Mouse (Mus musculus): ENCODE results near the gene Olfr1299. TPM values are rescaled to one million over a fixed set of nuclear protein-coding genes. Genes with fewer than 3 reads are reported as not detected.

Olfr1299 gene
- not detected in 2 replicates for polyA plus RNA-seq (2012)

- Histone ChIP-seq H3K4me1 (ENCODE audit: control insufficient read depth) (no peaks in the 10 kb centered on the region), H3K4me3 (replicated peaks) (no peak within 1 kb of the TSS), H3K36me3 (ENCODE audit: control insufficient read depth) (no peaks in the 10 kb centered on the region), H3K27me3 (ENCODE audit: control insufficient read depth) (no peaks in the 10 kb centered on the region), H3K9me3 (ENCODE audit: control insufficient read depth, low read length) (peaks cover 8% of the 10 kb centered on the region)
- no peak for TF ChIP-seq TAL1 (IDR thresholded peaks at IDR 0.05; ENCODE audit: low read length)
- TF ChIP-seq GATA1 (IDR thresholded peaks at IDR 0.05; ENCODE audit: low read length): no peak
Observed at GRCm38 (mm10) chr2:111661119-111661518, at the start of gene Olfr1299. Gene Olfr1299 (plus strand): TSS chr2:111661419.

GRCm38 (mm10) chr2:111626397-111626796 is 34.8 kb upstream of the Olfr1299 start, which contains the start of gene Olfr1297:
Gene Olfr1297 (minus strand): TSS chr2:111626497.
- TF ChIP-seq TAL1 (IDR thresholded peaks at IDR 0.05; ENCODE audit: low read length): no peak
- no peak for TF ChIP-seq GATA1 (IDR thresholded peaks at IDR 0.05; ENCODE audit: low read length)
- no peaks in the 10 kb centered on the region for H3K36me3 ChIP-seq (ENCODE audit: control insufficient read depth)

GRCm38 (mm10) chr2:111649101-111649500 is 12.1 kb upstream of the Olfr1299 start, which contains the start of gene Olfr1298:
Gene Olfr1298 (minus strand): TSS chr2:111649201.
- TF ChIP-seq TAL1 (IDR thresholded peaks at IDR 0.05; ENCODE audit: low read length): no peak
- TF ChIP-seq GATA1 (IDR thresholded peaks at IDR 0.05; ENCODE audit: low read length): no peak
- Histone ChIP-seq H3K36me3 (ENCODE audit: control insufficient read depth) (no peaks in the 10 kb centered on the region), H3K4me1 (ENCODE audit: control insufficient read depth) (no peaks in the 10 kb centered on the region), H3K9me3 (ENCODE audit: control insufficient read depth, low read length) (no peaks in the 10 kb centered on the region), H3K27me3 (ENCODE audit: control insufficient read depth) (no peaks in the 10 kb centered on the region), H3K4me3 (replicated peaks) (no peak within 1 kb of the TSS)

More at GRCm38 (mm10) chr2:111626397-111626796, 34.8 kb upstream of the Olfr1299 start, which contains the start of gene Olfr1297:
- no peaks in the 10 kb centered on the region for H3K4me1 ChIP-seq (ENCODE audit: control insufficient read depth)
- H3K9me3 ChIP-seq (ENCODE audit: control insufficient read depth, low read length): no peaks in the 10 kb centered on the region
- H3K4me3 ChIP-seq (replicated peaks): no peak within 1 kb of the TSS
- no peaks in the 10 kb centered on the region for H3K27me3 ChIP-seq (ENCODE audit: control insufficient read depth)

Other genes starting within 250 kb of the Olfr1299 start
- not detected in 2 replicates for gene Olfr1286, start 238.3 kb upstream of the Olfr1299 start, polyA plus RNA-seq (2012)
- not detected in 2 replicates for gene Olfr1287, start 212.3 kb upstream of the Olfr1299 start, polyA plus RNA-seq (2012)
- gene Olfr1288, start 187.3 kb upstream of the Olfr1299 start, polyA plus RNA-seq (2012): not detected in 2 replicates
- not detected in 2 replicates for gene Olfr1289, start 180.6 kb upstream of the Olfr1299 start, polyA plus RNA-seq (2012)
- not detected in 2 replicates for gene Olfr1290, start 167.6 kb upstream of the Olfr1299 start, polyA plus RNA-seq (2012)
- 0.01 TPM in 1 of 2 replicates, not detected in the other for gene Olfr1291-ps1, start 164.2 kb upstream of the Olfr1299 start, polyA plus RNA-seq (2012)
- gene Olfr1293-ps, start 136.2 kb upstream of the Olfr1299 start, polyA plus RNA-seq (2012): not detected in 2 replicates
- not detected in 2 replicates for gene Olfr1294, start 121.1 kb upstream of the Olfr1299 start, polyA plus RNA-seq (2012)
- not detected in 2 replicates for gene Olfr1295, start 91.7 kb upstream of the Olfr1299 start, polyA plus RNA-seq (2012)
- gene Olfr1297, start 34.9 kb upstream of the Olfr1299 start, polyA plus RNA-seq (2012): 0.01 TPM in 1 of 2 replicates, not detected in the other
- not detected in 2 replicates for gene Olfr1298, start 12.2 kb upstream of the Olfr1299 start, polyA plus RNA-seq (2012)
- not detected in 2 replicates for gene Olfr1301, start 89.6 kb downstream of the Olfr1299 start, polyA plus RNA-seq (2012)
- gene Olfr1302, start 116.0 kb downstream of the Olfr1299 start, polyA plus RNA-seq (2012): not detected in 2 replicates
- gene Olfr1303, start 158.9 kb downstream of the Olfr1299 start, polyA plus RNA-seq (2012): not detected in 2 replicates
- gene Olfr1305, start 215.7 kb downstream of the Olfr1299 start, polyA plus RNA-seq (2012): not detected in 2 replicates

Measured in erythroblast, embryonic 14.5 days (primary cell).